Mouse (Mus musculus) midbrain, embryonic 11.5 days (tissue): ENCODE data around the gene Acer1. TPM values are rescaled to one million over a fixed set of nuclear protein-coding genes. Genes with fewer than 3 reads are reported as not detected.

Experiments used
- ATAC-seq: fragments of 200-750 bp; cut with Nextera tagmentation; 2 replicates; pipeline ENCODE4 v1.8.0; 2017; ENCODE audit warnings: moderate TSS enrichment, moderate library complexity; ENCODE audit not compliant: low FRiP score
- DNase-seq: peaks from one replicate; pipeline ENCODE4 v3.0.0; 2015; ENCODE audit warnings: low spot score; ENCODE audit errors: missing footprints
- H3K27ac ChIP-seq: fragments of 300-500 bp; sonication (generic); 2 replicates; pipeline ENCODE4 v1.5.1; 2014; ENCODE audit warnings: low read depth, low read length
- H3K27me3 ChIP-seq: fragments of 300-500 bp; sonication (generic); 2 replicates; pipeline ENCODE4 v1.6.1; 2014; ENCODE audit warnings: mild to moderate bottlenecking, low read length, moderate library complexity, mixed read lengths; ENCODE audit not compliant: control insufficient read depth, insufficient read depth
- H3K36me3 ChIP-seq: fragments of 300-500 bp; sonication (generic); 2 replicates; pipeline ENCODE4 v1.6.1; 2014; ENCODE audit warnings: mild to moderate bottlenecking, low read length, moderate library complexity, mixed read lengths; ENCODE audit not compliant: control insufficient read depth, insufficient read depth
- H3K4me1 ChIP-seq: fragments of 300-500 bp; sonication (generic); 2 replicates; pipeline ENCODE4 v1.6.1; 2014; ENCODE audit warnings: low read length; ENCODE audit not compliant: control insufficient read depth, insufficient read depth
- H3K4me2 ChIP-seq: fragments of 300-500 bp; sonication (generic); 2 replicates; pipeline ENCODE4 v1.6.1; 2014; ENCODE audit warnings: mild to moderate bottlenecking, moderate library complexity
- H3K4me3 ChIP-seq: fragments of 300-500 bp; sonication (generic); 2 replicates; pipeline ENCODE4 v1.5.1; 2014; ENCODE audit warnings: low read depth, low read length
- H3K9ac ChIP-seq: fragments of 300-500 bp; sonication (generic); 2 replicates; pipeline ENCODE4 v1.6.1; 2014; ENCODE audit warnings: low read length
- H3K9me3 ChIP-seq: fragments of 300-500 bp; sonication (generic); 2 replicates; pipeline ENCODE4 v1.6.1; 2016; ENCODE audit warnings: low read length; ENCODE audit not compliant: control insufficient read depth
- WGBS: fragments of 180-500 bp; shearing (Covaris S2); extraction: QIAGEN DNeasy Blood & Tissue Kit; methylation state at CpG from one replicate; pipeline ENCODE4 v1.1.7; 2014; 5-methylcytosine and 5-hydroxymethylcytosine counted together
- polyA plus RNA-seq: library from polyadenylated mRNA; unstranded; fragments of >200 nt; fragmentation: Nextera tagmentation; extraction: Ambion mirVana; gene quantifications from 2 replicates; pipeline ENCODE4 v1.2.1, GENCODE M21; 2014

Gene Acer1
- polyA plus RNA-seq, 1 experiment from 2014 or later: not detected

DNA sequence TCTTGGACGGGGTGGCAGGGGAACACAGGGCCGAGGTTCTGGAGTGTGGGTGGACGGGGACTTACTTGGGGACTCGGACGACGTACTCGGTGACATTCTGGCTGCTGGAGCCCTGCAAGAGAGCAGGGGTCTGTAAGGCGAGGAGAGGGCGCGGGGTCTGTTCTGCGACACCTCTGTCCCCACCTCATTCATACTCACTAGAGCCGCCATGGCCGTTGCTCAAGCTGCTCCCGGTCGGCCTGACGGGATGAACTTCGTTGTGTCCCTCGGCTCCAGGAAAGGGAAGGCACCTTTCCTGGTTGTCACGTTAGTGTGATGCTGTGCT lies 28.9 kb upstream of the Acer1 start:
- peak overlapping the region; percentile 60 for H3K9ac ChIP-seq
- peak overlapping the region; percentile 92 for H3K4me2 ChIP-seq
- DNase-seq: no peak
- no peaks in the 10 kb centered on the region for H3K27me3 ChIP-seq
- H3K4me1 ChIP-seq: peaks cover 15% of the 10 kb centered on the region
- H3K9me3 ChIP-seq: no peaks in the 10 kb centered on the region
- H3K27ac ChIP-seq: no peak overlapping the region
- peak; percentile 67 for ATAC-seq
- H3K4me3 ChIP-seq: peak overlapping the region; percentile 50
- H3K36me3 ChIP-seq: peaks cover 10% of the 10 kb centered on the region
- whole genome bisulfite sequencing: 2% methylated on average over 19 of the region's 19 CpGs

DNA sequence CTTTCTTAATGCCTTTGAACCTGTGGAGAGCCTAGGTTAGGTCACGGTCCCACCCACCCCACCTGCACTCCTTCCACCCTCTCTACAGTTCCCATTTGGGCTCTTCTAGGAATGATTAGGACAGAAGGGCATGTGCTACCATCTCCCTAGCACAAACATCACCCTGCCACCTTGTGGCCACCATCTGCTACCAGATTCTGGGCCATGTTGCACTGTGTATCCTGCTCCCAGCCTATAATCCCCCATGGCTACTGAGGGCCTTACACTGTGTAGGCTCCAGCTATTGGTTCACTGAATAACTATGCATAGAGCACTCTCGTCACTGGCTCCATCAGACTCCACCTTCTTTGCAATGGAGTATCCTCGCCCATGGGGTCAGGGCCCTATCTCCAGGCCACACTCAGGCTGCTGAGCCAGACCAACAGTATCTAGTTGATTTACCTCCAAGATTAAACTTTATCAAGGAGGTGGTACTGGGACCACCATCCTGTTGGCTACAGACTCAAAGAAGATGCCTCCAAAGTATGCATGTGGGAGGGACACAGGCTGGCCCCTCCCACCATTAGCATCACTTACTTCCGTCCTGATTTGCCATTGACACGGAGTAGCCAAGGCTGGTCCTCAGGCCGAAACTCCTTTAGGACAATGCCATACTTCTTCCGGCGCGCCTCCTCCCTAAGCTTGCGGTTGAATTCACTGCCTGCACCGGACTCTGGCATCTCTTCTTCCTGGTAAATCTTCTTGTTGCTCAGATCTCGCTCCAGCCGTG lies 25.4 kb upstream of the Acer1 start:
- DNase-seq: no peak
- no peak overlapping the region for H3K9ac ChIP-seq
- H3K4me1 ChIP-seq: peaks cover 15% of the 10 kb centered on the region
- H3K36me3 ChIP-seq: peaks cover 23% of the 10 kb centered on the region
- no peak overlapping the region for H3K4me3 ChIP-seq
- H3K9me3 ChIP-seq: no peaks in the 10 kb centered on the region
- H3K4me2 ChIP-seq: no peak overlapping the region
- WGBS: 94% methylated on average over 13 of the region's 13 CpGs
- no peaks in the 10 kb centered on the region for H3K27me3 ChIP-seq
- no peak overlapping the region for H3K27ac ChIP-seq
- ATAC-seq: no peak

DNA sequence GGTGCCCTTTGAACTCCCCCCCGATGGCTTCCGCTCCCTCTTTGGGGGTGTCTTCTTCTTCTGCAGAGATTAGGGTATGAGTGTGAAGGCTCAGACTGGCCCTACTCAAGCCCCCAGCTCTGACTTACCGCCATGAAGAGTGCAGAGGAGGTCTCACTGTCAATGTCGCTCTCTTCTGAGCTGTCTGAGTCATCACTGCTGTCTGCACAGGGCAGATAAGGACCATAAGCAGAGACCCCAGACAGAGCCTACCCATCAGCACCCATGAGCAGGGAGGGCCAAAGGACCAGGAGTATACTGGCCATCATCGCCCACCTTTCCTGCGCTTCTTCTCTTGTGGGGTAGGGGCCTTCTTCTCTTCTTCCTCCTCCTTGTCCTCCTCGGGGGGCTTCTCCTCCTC lies 22.1 kb upstream of the Acer1 start:
- DNase-seq: no peak
- no peak for ATAC-seq
- H3K9me3 ChIP-seq: no peaks in the 10 kb centered on the region
- H3K4me3 ChIP-seq: no peak overlapping the region
- H3K9ac ChIP-seq: no peak overlapping the region
- no peaks in the 10 kb centered on the region for H3K4me1 ChIP-seq
- H3K27ac ChIP-seq: no peak overlapping the region
- 93% methylated on average over 7 of the region's 7 CpGs for WGBS
- H3K27me3 ChIP-seq: no peaks in the 10 kb centered on the region
- no peak overlapping the region for H3K4me2 ChIP-seq
- H3K36me3 ChIP-seq: peaks cover 23% of the 10 kb centered on the region

DNA sequence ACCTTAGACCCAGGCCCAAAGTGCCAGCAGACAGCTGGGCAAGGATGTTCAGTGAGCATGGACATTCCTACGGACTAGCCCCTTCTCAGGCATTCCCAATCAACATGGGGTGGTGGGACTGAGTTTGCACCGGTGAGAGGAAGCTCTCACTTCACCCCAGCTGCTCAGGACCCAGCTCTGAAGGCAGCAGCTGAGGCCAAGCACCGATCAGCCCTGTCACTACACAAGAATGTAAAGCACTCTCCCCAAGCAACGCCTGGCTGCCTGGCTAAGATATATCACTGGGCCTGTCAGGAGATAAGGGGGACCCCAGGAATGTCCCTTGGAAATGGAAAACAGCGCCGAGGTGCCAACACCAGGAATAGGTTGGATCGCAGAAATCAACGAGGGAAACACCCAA lies 19.3 kb upstream of the Acer1 start:
- Histone ChIP-seq H3K4me3 (no peak overlapping the region), H3K9ac (no peak overlapping the region), H3K36me3 (peaks cover 16% of the 10 kb centered on the region), H3K27ac (no peak overlapping the region), H3K4me2 (no peak overlapping the region), H3K4me1 (peaks cover 4% of the 10 kb centered on the region), H3K9me3 (no peaks in the 10 kb centered on the region), H3K27me3 (no peaks in the 10 kb centered on the region)
- ATAC-seq (no peak), DNase-seq (no peak)
- 76% methylated on average over 8 of the region's 8 CpGs for WGBS

DNA sequence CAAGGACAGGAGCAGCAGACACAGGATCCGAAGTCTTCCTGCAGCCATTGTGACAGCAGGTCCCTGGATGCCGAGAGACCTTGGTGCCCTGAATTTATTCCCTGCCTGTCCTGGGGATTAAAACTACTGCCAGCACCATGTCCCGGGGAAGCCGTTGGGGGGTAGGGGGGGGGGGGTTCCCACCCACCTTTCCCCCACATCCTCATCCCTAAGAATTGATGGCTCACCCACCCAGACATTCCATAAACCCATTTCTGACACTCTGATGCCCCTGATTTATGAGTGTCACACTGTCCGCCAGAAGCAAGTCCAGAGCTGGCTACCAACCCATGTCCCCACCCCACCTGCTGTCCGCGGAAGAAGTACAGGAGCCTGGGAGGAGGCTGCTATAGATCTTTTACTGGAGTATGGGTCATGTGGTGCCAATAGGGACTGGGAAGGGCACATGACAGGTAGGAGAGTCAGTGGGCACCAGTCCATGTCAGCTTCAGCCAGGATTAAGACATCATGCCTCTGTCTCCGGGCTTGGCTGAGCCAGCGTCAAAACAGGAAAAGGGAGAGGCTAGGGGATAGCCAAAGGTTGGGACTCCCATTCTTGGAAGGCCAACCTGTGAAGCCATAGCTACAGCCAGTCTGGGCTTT lies 18.2 kb upstream of the Acer1 start, which contains the start of gene Pspn:
TSS of gene Pspn (minus strand) at position 51 of the 642 bp plus-strand sequence.
- ATAC-seq: no peak
- 90% methylated on average over 9 of the region's 9 CpGs for WGBS
- peaks cover 4% of the 10 kb centered on the region for H3K4me1 ChIP-seq
- H3K36me3 ChIP-seq: peaks cover 16% of the 10 kb centered on the region
- H3K9ac ChIP-seq: no peak within 1 kb of the TSS
- H3K27me3 ChIP-seq: no peaks in the 10 kb centered on the region
- no peaks in the 10 kb centered on the region for H3K9me3 ChIP-seq
- H3K4me3 ChIP-seq: no peak within 1 kb of the TSS
- no peak for DNase-seq
- H3K27ac ChIP-seq: no peak within 1 kb of the TSS
- H3K4me2 ChIP-seq: no peak within 1 kb of the TSS

DNA sequence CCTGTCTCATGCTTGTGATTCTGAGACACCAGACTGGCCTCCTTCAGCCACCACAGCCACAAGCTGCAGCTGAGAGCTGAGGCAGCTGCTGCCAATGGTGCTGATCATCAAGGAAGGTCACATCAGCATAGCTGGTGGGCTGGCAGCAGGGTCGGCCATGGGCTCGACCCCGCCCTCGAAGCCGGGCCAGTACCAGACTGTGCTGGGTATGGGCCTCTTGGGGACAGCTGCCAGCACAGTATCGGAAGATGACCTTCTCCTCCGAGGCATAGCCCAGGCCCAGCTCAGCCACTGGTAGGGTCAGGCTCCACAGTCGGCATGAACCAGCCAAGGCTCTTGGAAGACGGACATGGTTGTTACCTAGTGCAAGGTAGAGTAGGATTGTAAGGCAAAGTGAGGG lies 17.5 kb upstream of the Acer1 start:
- H3K4me1 ChIP-seq: peaks cover 4% of the 10 kb centered on the region
- H3K27ac ChIP-seq: no peak overlapping the region
- H3K4me2 ChIP-seq: no peak overlapping the region
- WGBS: 91% methylated on average over 9 of the region's 9 CpGs
- H3K4me3 ChIP-seq: no peak overlapping the region
- DNase-seq: no peak
- H3K36me3 ChIP-seq: peaks cover 15% of the 10 kb centered on the region
- no peaks in the 10 kb centered on the region for H3K9me3 ChIP-seq
- no peak for ATAC-seq
- H3K27me3 ChIP-seq: no peaks in the 10 kb centered on the region
- no peak overlapping the region for H3K9ac ChIP-seq

DNA sequence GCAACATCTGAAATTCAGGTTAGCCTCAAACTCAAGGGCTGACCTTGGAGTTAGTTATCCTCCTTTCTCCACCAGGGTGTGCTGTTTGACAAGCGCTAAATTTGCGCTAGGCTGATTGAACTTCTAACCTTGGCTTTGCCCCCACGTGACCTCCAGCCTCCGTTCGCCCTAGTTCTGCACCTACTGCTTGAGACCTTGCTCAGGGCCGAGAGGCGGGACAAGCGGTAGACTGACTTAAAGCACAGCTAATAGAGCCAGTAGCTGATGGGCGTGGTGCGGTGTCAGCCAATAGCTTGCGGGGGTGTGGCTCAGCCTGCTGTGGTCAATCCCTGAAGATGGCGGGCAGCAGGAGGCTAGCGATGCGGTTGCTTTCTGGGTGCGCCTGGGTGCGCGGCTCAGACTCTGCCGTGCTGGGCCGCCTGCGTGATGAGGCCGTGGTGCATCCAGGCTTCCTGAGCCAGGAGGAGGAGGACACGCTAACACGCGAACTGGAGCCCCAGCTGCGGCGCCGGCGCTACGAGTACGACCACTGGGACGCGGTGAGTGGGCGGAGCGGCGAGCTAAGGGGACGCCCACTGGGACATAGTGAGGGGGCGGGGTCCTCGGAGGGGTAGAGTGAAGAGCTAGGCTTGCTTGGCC lies 15.2 kb upstream of the Acer1 start, which contains the start of gene Alkbh7:
TSS of gene Alkbh7 (plus strand) at position 311 of the 639 bp plus-strand sequence.
- WGBS: under 1% methylated on average over 38 of the region's 38 CpGs
- peaks cover 4% of the 10 kb centered on the region for H3K4me1 ChIP-seq
- H3K27ac ChIP-seq: peak within 1 kb of the TSS; percentile 25; the same call in 1 of the 2 replicates
- peak; percentile 98 for DNase-seq
- H3K4me3 ChIP-seq: peak within 1 kb of the TSS; percentile 81
- H3K27me3 ChIP-seq: no peaks in the 10 kb centered on the region
- no peaks in the 10 kb centered on the region for H3K9me3 ChIP-seq
- H3K4me2 ChIP-seq: peak within 1 kb of the TSS; percentile 57
- peaks cover 11% of the 10 kb centered on the region for H3K36me3 ChIP-seq
- H3K9ac ChIP-seq: peak within 1 kb of the TSS; percentile 66
- peak; percentile 99 for ATAC-seq

DNA sequence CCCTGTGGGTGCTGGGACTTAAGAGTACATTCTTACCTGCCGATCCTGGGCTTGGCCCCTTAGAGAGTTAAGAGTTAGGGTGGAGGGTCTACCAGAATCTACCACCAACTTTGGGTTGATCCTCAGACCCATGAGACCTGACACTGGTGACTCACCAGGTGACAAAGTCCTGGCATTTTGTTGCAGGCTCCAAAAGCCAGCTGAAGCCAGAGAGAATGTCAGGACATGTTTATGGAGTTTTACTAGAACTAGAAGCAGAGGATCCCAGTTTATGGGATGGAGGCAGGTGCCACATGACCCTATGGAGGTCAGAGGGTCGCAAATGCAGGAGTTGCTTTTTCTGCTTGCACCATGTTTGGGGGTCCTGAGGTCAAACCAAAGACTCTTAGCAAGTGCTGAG lies 14.6 kb upstream of the Acer1 start:
- no peaks in the 10 kb centered on the region for H3K27me3 ChIP-seq
- H3K4me3 ChIP-seq: no peak overlapping the region
- WGBS: 82% methylated on average over 2 of the region's 2 CpGs
- H3K9ac ChIP-seq: no peak overlapping the region
- peaks cover 11% of the 10 kb centered on the region for H3K36me3 ChIP-seq
- DNase-seq (no peak), ATAC-seq (peak; percentile 1; the same call in 1 of the 2 replicates)
- H3K4me2 ChIP-seq: no peak overlapping the region
- no peak overlapping the region for H3K27ac ChIP-seq
- no peaks in the 10 kb centered on the region for H3K9me3 ChIP-seq
- H3K4me1 ChIP-seq: peaks cover 4% of the 10 kb centered on the region

DNA sequence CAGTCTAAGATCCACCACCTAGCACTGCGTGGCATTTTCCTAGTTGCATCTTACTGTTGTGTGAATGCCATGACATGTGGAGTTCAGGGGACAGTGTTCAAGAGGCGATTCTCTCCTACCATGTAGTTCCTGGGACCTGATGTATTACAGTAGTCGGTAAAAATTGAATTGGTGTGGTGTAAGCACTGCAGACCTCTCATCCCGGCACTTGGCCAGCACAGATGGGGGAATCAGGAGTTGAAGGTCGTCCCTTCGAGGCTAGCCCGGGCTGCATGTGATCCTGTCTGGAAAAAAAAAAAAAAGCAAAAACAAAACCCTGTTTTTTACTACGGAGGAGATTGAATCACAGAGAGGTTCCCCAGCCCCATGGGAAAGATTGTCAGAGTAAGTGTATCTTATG lies 13.1 kb upstream of the Acer1 start:
- H3K27ac ChIP-seq: no peak overlapping the region
- H3K9ac ChIP-seq: no peak overlapping the region
- H3K9me3 ChIP-seq: no peaks in the 10 kb centered on the region
- no peaks in the 10 kb centered on the region for H3K27me3 ChIP-seq
- WGBS: 94% methylated on average over 8 of the region's 8 CpGs
- DNase-seq (no peak), ATAC-seq (no peak)
- no peak overlapping the region for H3K4me2 ChIP-seq
- peaks cover 9% of the 10 kb centered on the region for H3K4me1 ChIP-seq
- no peak overlapping the region for H3K4me3 ChIP-seq
- H3K36me3 ChIP-seq: peaks cover 11% of the 10 kb centered on the region
